In genomic region chr11:50134136-50134859, GRCm38 (mm10) we compare ENCODE assay signal across 14 mouse cellular contexts. TPM values are rescaled to one million over a fixed set of nuclear protein-coding genes. Genes with fewer than 3 reads are reported as not detected.
DNase-seq lines count a peak whose midpoint lies in the region; ATAC-seq and TF ChIP-seq lines count a peak whose summit lies in the region.
"Had no signal": no experiment of that assay in that cellular context is flagged by ENCODE, and none has a peak within 500 bp of the region (broad histone marks: within the 10 kb centered on the region; RNA-seq: fewer than 3 reads in every experiment).

No protein-coding gene starts in this region.

- H3K4me2 ChIP-seq in kidney, embryonic 14.5 days (replicated peaks; ENCODE audit: low read depth, low read length): no peak overlapping the region
- H3K4me2 ChIP-seq: hindbrain, embryonic 14.5 days; midbrain, embryonic 15.5 days had no signal

- no peak for TF ChIP-seq POLR2A in bone marrow, adult 2 months (IDR thresholded peaks at IDR 0.05; ENCODE audit: borderline replicate concordance, control insufficient read depth, low read depth, low read length)

- no peak overlapping the region for H3K4me3 ChIP-seq in kidney, embryonic 14.5 days (ENCODE audit: low read length)
- H3K4me3 ChIP-seq in bone marrow, adult 2 months (replicated peaks; ENCODE audit: control insufficient read depth, low read depth, low read length): no peak overlapping the region
- H3K4me3 ChIP-seq: erythroblast, embryonic 14.5 days; left cerebral cortex, adult 2 months; midbrain, embryonic 15.5 days had no signal

- no peaks in the 10 kb centered on the region for H3K9me3 ChIP-seq in kidney, embryonic 14.5 days (ENCODE audit: control insufficient read depth, low read length)
- H3K9me3 ChIP-seq: midbrain, embryonic 15.5 days had no signal

- 77% methylated on average over 10 of the region's 10 CpGs for WGBS in kidney, embryonic 14.5 days
- 4% methylated on average over 10 of the region's 10 CpGs for WGBS in bone marrow, adult 2 months

- H3K36me3 ChIP-seq in kidney, embryonic 14.5 days (ENCODE audit: control insufficient read depth, insufficient read depth, low read length): peaks cover 30% of the 10 kb centered on the region

- peak; percentile 23 for DNase-seq in kidney, adult 9 months
- peak; percentile 77 for DNase-seq in induced T-regulatory cell, adult 2 months (ENCODE audit: low read depth)
- DNase-seq in lung, postnatal 14 days: peak; percentile 34
- DNase-seq in right cerebral cortex, postnatal 25 days: no peak
- DNase-seq in layer of hippocampus, postnatal 14 days (ENCODE audit: low spot score in 2 of 2): no peak
- no peak for DNase-seq in ovary, postnatal 36 days (ENCODE audit: low spot score)
- DNase-seq: adrenal gland, adult 8-10 months; cerebellum, adult 9-10 months had no signal

- H3K9ac ChIP-seq in kidney, embryonic 14.5 days (ENCODE audit: low read depth, low read length): no peak overlapping the region
- H3K9ac ChIP-seq: hindbrain, embryonic 14.5 days; midbrain, embryonic 15.5 days had no signal

- TF ChIP-seq CTCF in bone marrow, adult 2 months (IDR thresholded peaks at IDR 0.05; ENCODE audit: control insufficient read depth, insufficient read depth, low read length): no peak

- H3K27ac ChIP-seq in kidney, embryonic 14.5 days (ENCODE audit: low read depth, low read length): no peak overlapping the region
- peak overlapping the region; percentile 42; the same call in 1 of the 2 replicates for H3K27ac ChIP-seq in bone marrow, adult 2 months (ENCODE audit: control insufficient read depth, insufficient read depth, low read depth, low read length, poor library complexity)
- H3K27ac ChIP-seq: hindbrain, embryonic 14.5 days; left cerebral cortex, adult 2 months; midbrain, embryonic 15.5 days had no signal

- H3K4me1 ChIP-seq in kidney, embryonic 14.5 days (ENCODE audit: control insufficient read depth, insufficient read depth, low read length): peaks cover 8% of the 10 kb centered on the region; the same call in 1 of the 2 replicates
- peaks cover 4% of the 10 kb centered on the region for H3K4me1 ChIP-seq in bone marrow, adult 2 months (ENCODE audit: control insufficient read depth, insufficient read depth, low read length)

- ATAC-seq in kidney, embryonic 14.5 days (ENCODE audit: low FRiP score, low TSS enrichment): no peak
- ATAC-seq: midbrain, embryonic 15.5 days had no signal

- no peaks in the 10 kb centered on the region for H3K27me3 ChIP-seq in kidney, embryonic 14.5 days (ENCODE audit: control insufficient read depth, insufficient read depth, low read length)
- H3K27me3 ChIP-seq: midbrain, embryonic 15.5 days had no signal

RNA-seq across cellular contexts. Expression of gene Tbc1d9b, which starts 3.1 kb away (rescaled TPM):
- 22.8 and 36.8 TPM in 2 replicates for polyA plus RNA-seq in kidney, embryonic 14.5 days (2014; fragmentation: Nextera tagmentation; extraction: Ambion mirVana)
- 10.5 and 31.4 TPM in 2 replicates for polyA plus RNA-seq in bone marrow, adult 2 months (2011; ENCODE audit: insufficient read depth, insufficient read length, low replicate concordance, missing spikeins)
- 100 to 1,000 TPM; 104 to 105 TPM for total RNA-seq in layer of hippocampus, postnatal 14 days (2021)

RNA-seq across cellular contexts. Expression of gene Mrnip, which starts 39.9 kb away (rescaled TPM):
- 21.8 and 22.0 TPM in 2 replicates for polyA plus RNA-seq in kidney, embryonic 14.5 days (2014; fragmentation: Nextera tagmentation; extraction: Ambion mirVana)
- 5.2 and 6.2 TPM in 2 replicates for polyA plus RNA-seq in bone marrow, adult 2 months (2011; ENCODE audit: insufficient read depth, insufficient read length, low replicate concordance, missing spikeins)
- 10 to 100 TPM; 15.3 to 17.7 TPM for total RNA-seq in layer of hippocampus, postnatal 14 days (2021)

Comparison
In these comparisons a context has a peak if more than half of its experiments do, and no peak if none do; other contexts are left out.
1. DNase-seq: peak in kidney, adult 9 months (single experiment), induced T-regulatory cell, adult 2 months (single experiment) and lung, postnatal 14 days (single experiment); none in right cerebral cortex, postnatal 25 days (single experiment), layer of hippocampus, postnatal 14 days (0 of 2) and ovary, postnatal 36 days (single experiment).